Mouse (Mus musculus) heart, postnatal 0 days (tissue): ENCODE measurements at regions not wholly inside any gene's neighbourhood (a gene's known extent, or its start where the extent isn't known, plus 50 kb on each side); places are given as distances from the start of the nearest gene placed in this dataset.

Experiments
- ATAC-seq: fragments of 200-750 bp; cut with Nextera tagmentation; 2 replicates; pipeline ENCODE4 v1.8.0; 2017; ENCODE audit warnings: low read depth, moderate number of reproducible peaks, moderate library complexity; ENCODE audit not compliant: insufficient read depth
- DNase-seq: peaks from one replicate; pipeline ENCODE4 v3.0.0-alpha.2; 2016; ENCODE audit warnings: low spot score
- H3K27ac ChIP-seq: fragments of 300-500 bp; sonication (generic); 2 replicates; pipeline ENCODE4 v1.5.1; 2014; ENCODE audit warnings: low read depth, mild to moderate bottlenecking
- H3K27me3 ChIP-seq: fragments of 300-500 bp; sonication (generic); 2 replicates; pipeline ENCODE4 v1.6.1; 2014; ENCODE audit warnings: low read length, mixed read lengths; ENCODE audit not compliant: control insufficient read depth, insufficient read depth
- H3K36me3 ChIP-seq: fragments of 300-500 bp; sonication (generic); replicated peaks from 2 replicates; pipeline ENCODE4 v1.6.1; 2014; ENCODE audit warnings: low read length, mixed read lengths; ENCODE audit not compliant: control insufficient read depth, insufficient read depth
- H3K4me1 ChIP-seq: fragments of 300-500 bp; sonication (generic); 2 replicates; pipeline ENCODE4 v1.6.1; 2014; ENCODE audit warnings: antibody characterized with exemption; ENCODE audit not compliant: control insufficient read depth, insufficient read depth
- H3K4me2 ChIP-seq: fragments of 300-500 bp; sonication (generic); 2 replicates; pipeline ENCODE4 v1.6.1; 2014; ENCODE audit warnings: low read depth, mild to moderate bottlenecking, low read length, moderate library complexity
- H3K4me3 ChIP-seq: fragments of 300-500 bp; sonication (generic); 2 replicates; pipeline ENCODE4 v1.5.1; 2014; ENCODE audit warnings: low read depth, low read length
- H3K9ac ChIP-seq: fragments of 300-500 bp; sonication (generic); replicated peaks from 2 replicates; pipeline ENCODE4 v1.6.1; 2014; ENCODE audit warnings: low read depth, low read length, mixed read lengths
- H3K9me3 ChIP-seq: fragments of 300-500 bp; sonication (generic); replicated peaks from 2 replicates; pipeline ENCODE4 v1.6.1; 2016; ENCODE audit warnings: low read length; ENCODE audit not compliant: control insufficient read depth
- CTCF ChIP-seq: IDR thresholded peaks from 2 replicates; pipeline ENCODE4 v1.5.1; 2016; ENCODE audit warnings: antibody characterized with exemption, control low read depth, low read depth
- EP300 ChIP-seq: IDR thresholded peaks from 2 replicates; pipeline ENCODE4 v1.6.1; 2016; ENCODE audit warnings: antibody characterized with exemption, low read depth
- WGBS: fragments of 180-500 bp; shearing (Covaris S2); extraction: QIAGEN DNeasy Blood & Tissue Kit; methylation state at CpG from one replicate; pipeline ENCODE4 v1.1.7; 2014; 5-methylcytosine and 5-hydroxymethylcytosine counted together

DNA sequence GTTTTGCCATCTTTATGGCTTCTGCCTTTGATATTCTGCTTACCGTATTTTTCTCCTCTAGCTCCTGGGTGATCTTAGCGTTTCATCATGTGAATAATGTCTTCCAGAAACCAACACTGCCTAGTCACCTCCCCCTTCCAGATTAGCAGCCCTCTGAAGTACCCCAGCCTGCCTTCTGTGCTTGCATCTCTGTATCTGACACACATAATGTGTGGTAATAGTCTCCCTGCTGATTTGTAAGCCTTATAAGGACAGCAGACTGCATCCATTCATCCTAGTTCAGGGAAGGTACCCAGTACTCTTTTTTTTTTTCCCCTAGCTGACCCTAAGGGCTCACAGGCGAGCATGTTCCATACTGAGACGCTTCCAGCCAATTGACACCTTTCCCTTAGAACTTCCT lies 409.2 kb upstream of the Prickle1 start:
- Histone ChIP-seq H3K4me1 (peaks cover 5% of the 10 kb centered on the region; the same call in 1 of the 2 replicates), H3K27me3 (no peaks in the 10 kb centered on the region), H3K9ac (no peak overlapping the region), H3K4me3 (no peak overlapping the region), H3K36me3 (no peaks in the 10 kb centered on the region), H3K4me2 (no peak overlapping the region), H3K9me3 (no peaks in the 10 kb centered on the region), H3K27ac (no peak overlapping the region)
- 26% methylated on average over 4 of the region's 4 CpGs for whole genome bisulfite sequencing
- DNase-seq (no peak), ATAC-seq (no peak)
- TF ChIP-seq EP300 (no peak), CTCF (no peak)

DNA sequence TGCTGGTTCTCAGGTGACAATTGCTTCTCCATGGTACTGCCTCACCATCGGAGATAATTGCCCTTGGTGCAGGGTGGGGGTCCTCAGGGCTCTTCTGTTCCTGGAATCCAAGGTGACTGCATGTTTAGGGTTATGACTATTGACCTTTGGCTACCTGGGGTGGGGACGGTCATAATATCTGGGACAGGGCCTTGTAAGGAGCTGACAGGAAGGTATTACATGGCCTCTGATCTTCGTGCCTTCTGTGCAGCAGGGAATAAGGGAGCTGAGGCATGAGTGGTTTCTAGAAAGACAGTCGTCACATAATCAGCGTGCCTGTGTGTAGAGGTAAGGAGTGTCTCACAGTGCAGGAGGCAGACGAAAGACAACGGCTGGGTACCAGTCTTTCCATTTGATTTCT lies 407.5 kb upstream of the Prickle1 start:
- Histone ChIP-seq H3K4me1 (peaks cover 5% of the 10 kb centered on the region), H3K9ac (no peak overlapping the region), H3K4me3 (no peak overlapping the region), H3K27ac (no peak overlapping the region), H3K9me3 (no peaks in the 10 kb centered on the region), H3K4me2 (no peak overlapping the region), H3K36me3 (no peaks in the 10 kb centered on the region), H3K27me3 (no peaks in the 10 kb centered on the region)
- no peak for TF ChIP-seq CTCF
- TF ChIP-seq EP300, result no peak
- 83% methylated on average over 7 of the region's 7 CpGs for WGBS
- ATAC-seq, result no peak
- no peak for DNase-seq

DNA sequence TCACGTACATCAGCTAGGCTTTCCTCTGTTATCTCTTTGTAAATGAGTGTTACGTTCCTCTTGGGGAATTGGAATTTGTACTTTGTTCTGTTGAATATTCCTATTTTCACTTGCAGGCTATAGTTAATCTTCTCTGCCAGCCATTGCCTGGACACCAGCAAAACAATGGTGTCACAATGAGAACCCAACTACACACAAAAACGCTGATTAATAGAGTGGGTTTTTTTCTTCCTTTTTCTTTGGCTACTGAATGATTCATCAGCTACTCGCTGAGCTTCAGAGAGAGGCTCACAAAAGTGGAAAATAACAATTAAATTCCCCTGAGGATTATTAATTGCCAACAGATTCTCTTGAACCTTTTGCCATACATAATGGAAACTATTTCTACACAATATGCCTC lies 398.9 kb upstream of the Prickle1 start:
- Histone ChIP-seq H3K36me3 (no peaks in the 10 kb centered on the region), H3K27ac (no peak overlapping the region), H3K9ac (no peak overlapping the region), H3K9me3 (no peaks in the 10 kb centered on the region), H3K4me2 (no peak overlapping the region), H3K27me3 (no peaks in the 10 kb centered on the region), H3K4me3 (no peak overlapping the region), H3K4me1 (no peaks in the 10 kb centered on the region; the same call in 1 of the 2 replicates)
- no peak for ATAC-seq
- 48% methylated on average over 4 of the region's 4 CpGs for WGBS
- DNase-seq, result no peak
- no peak for TF ChIP-seq EP300
- TF ChIP-seq CTCF, result no peak

DNA sequence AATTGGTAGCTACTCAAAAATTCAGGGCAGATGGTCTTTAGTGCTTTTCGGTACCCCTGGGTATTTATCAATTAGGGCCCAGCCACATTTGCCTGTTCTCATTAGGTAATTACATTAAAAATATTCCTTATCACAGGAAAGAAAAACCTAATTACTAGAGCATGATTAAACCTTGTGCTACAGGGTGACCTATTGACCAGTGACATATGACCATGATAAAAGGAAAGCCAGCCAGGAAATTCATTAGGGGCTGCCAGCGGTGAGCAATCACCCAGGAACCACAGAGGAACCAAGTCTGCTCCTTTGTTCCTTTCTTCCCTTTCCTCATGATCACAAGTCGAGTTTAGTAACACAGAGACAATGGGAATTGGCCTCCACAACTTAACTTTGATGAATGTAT lies 394.4 kb upstream of the Prickle1 start:
- no peaks in the 10 kb centered on the region for H3K27me3 ChIP-seq
- TF ChIP-seq EP300 (no peak), CTCF (no peak)
- no peaks in the 10 kb centered on the region for H3K4me1 ChIP-seq
- DNase-seq (no peak), ATAC-seq (no peak)
- no peak overlapping the region for H3K27ac ChIP-seq
- 57% methylated on average over 3 of the region's 3 CpGs for WGBS
- no peak overlapping the region for H3K4me3 ChIP-seq
- no peak overlapping the region for H3K4me2 ChIP-seq
- H3K9ac ChIP-seq, result no peak overlapping the region
- H3K36me3 ChIP-seq, result no peaks in the 10 kb centered on the region
- no peaks in the 10 kb centered on the region for H3K9me3 ChIP-seq

DNA sequence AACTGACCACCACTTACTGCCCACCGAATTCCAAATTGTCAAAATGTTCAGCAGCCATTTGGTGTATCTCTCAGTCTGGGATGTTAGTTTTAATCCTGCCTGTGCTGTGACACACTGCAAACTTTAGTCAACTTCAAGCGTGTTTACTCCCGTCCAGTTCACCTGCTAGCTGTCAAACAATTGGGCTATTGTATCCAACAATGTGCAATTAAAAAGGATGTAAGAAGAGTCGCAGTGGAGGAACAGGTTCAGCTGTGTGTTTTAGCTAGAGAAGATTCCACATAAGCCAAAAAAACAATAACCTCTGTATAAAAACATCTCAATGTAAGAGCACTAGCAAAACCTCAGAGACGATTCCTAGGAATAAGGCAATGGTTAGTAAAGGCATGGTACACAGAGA lies 392.7 kb upstream of the Prickle1 start:
- no peak overlapping the region for H3K27ac ChIP-seq
- no peak overlapping the region for H3K9ac ChIP-seq
- H3K4me2 ChIP-seq, result no peak overlapping the region
- no peaks in the 10 kb centered on the region for H3K9me3 ChIP-seq
- TF ChIP-seq CTCF, result no peak
- H3K4me1 ChIP-seq, result no peaks in the 10 kb centered on the region
- no peaks in the 10 kb centered on the region for H3K27me3 ChIP-seq
- WGBS, result 74% methylated on average over 5 of the region's 5 CpGs
- DNase-seq (no peak), ATAC-seq (no peak)
- no peaks in the 10 kb centered on the region for H3K36me3 ChIP-seq
- H3K4me3 ChIP-seq, result no peak overlapping the region

DNA sequence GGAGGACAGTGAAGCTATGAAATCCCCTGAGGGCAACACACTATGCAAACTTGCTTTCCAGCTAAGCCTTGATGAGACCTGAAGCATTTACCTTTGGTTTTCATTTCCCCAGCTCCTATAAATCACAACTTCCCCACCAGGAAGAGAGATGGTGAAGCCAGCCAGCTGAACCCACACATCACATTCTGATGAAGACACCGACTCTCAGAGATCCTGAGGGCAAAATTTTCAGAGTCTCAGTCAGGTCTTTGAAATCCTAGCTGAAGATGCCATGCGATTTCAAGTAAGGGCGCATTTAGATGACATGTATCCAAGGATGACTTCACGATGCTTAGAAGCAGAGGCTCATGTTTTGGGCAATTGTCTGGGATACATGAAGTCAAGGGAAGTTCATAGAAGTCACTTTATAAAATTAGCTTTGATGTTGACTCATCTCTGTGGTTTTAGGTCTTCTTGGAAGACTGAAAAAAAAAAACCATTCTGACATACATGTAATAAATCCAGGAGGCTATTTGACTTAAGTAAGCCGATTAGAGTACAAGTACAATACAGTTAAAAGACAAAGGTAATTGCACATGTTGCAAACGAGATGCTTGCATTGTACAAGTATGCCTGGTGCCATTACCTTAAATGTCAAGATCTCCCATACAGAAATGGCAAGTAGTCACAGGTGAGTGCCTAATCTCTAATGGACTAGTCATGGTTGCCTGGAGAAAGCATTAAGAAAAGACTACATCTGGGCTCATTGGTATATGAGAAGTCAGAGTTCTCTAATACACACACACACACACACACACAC lies 391.1 kb upstream of the Prickle1 start:
- no peaks in the 10 kb centered on the region for H3K9me3 ChIP-seq
- no peak overlapping the region for H3K4me3 ChIP-seq
- ATAC-seq, result no peak
- TF ChIP-seq CTCF, result no peak
- TF ChIP-seq EP300, result no peak
- H3K27me3 ChIP-seq, result no peaks in the 10 kb centered on the region
- no peak overlapping the region for H3K27ac ChIP-seq
- no peak overlapping the region for H3K4me2 ChIP-seq
- DNase-seq, result no peak
- no peaks in the 10 kb centered on the region for H3K4me1 ChIP-seq
- 87% methylated on average over 6 of the region's 6 CpGs for WGBS
- H3K36me3 ChIP-seq, result no peaks in the 10 kb centered on the region
- no peak overlapping the region for H3K9ac ChIP-seq
